Mouse (Mus musculus) gastrocnemius, adult 18-20 months (tissue): ENCODE measurements around the gene Dennd4b. TPM values are rescaled to one million over a fixed set of nuclear protein-coding genes. Genes with fewer than 3 reads are reported as not detected.
"Not testable (repeated sequence)": the region's sequence is repeated elsewhere in the genome, so short reads cannot be mapped to it uniquely, and the experiment has no call there.

Source experiments
- DNase-seq: peaks from one replicate; pipeline ENCODE4 v3.0.0; 2021; ENCODE audit warnings: low spot score
- long read RNA-seq, 2 experiments: library from polyadenylated mRNA; stranded (forward); transcript quantifications; one replicate each; pipeline ENCODE4 v2.0.0; 2021
- total RNA-seq, 2 experiments: library from RNA; stranded (reverse); gene quantifications; 2 replicates each; pipeline ENCODE4 v1.2.3; 2021

The Dennd4b gene
- total RNA-seq = 10 to 100 TPM; 81.1 to 81.6 TPM
- long read RNA-seq, experiment 1, full-length matches to known transcripts = 73 of 197 reads
- long read RNA-seq, experiment 1, partial matches to known transcripts = 95 of 197 reads
- long read RNA-seq, experiment 1, other reads (novel, unspliced or antisense) = 29 of 197 reads
- long read RNA-seq, experiment 2, full-length matches to known transcripts = 48 of 122 reads
- long read RNA-seq, experiment 2, partial matches to known transcripts = 61 of 122 reads
- long read RNA-seq, experiment 2, other reads (novel, unspliced or antisense) = 13 of 122 reads

GRCm38 (mm10) chr3:90265034-90265931 is at the start of gene Dennd4b:
Dennd4b (plus strand) TSS chr3:90265185.
- DNase-seq = peak; percentile 95

- DNase-seq = no peak
Measured at GRCm38 (mm10) chr3:90215825-90216380, 49.1 kb upstream of the Dennd4b start.

- DNase-seq = peak; percentile 52
Measured at GRCm38 (mm10) chr3:90220088-90220487, 44.9 kb upstream of the Dennd4b start.

GRCm38 (mm10) chr3:90220531-90220951 is 44.4 kb upstream of the Dennd4b start:
- DNase-seq = peak; percentile 86

GRCm38 (mm10) chr3:90221123-90221522 is 43.9 kb upstream of the Dennd4b start:
- no peak for DNase-seq

- no peak for DNase-seq
Measured at GRCm38 (mm10) chr3:90222455-90222854, 42.5 kb upstream of the Dennd4b start.

GRCm38 (mm10) chr3:90222941-90223340 is 42.0 kb upstream of the Dennd4b start:
- DNase-seq = peak; percentile 30

GRCm38 (mm10) chr3:90224331-90224730 is 40.7 kb upstream of the Dennd4b start:
- no peak for DNase-seq

- DNase-seq = no peak
Measured at GRCm38 (mm10) chr3:90231075-90231474, 33.9 kb upstream of the Dennd4b start.

- peak; percentile 92 for DNase-seq
Measured at GRCm38 (mm10) chr3:90231507-90232333, 33.3 kb upstream of the Dennd4b start, which contains the start of gene Jtb. Jtb (plus strand) TSS chr3:90231597.

GRCm38 (mm10) chr3:90241251-90241650 is 23.7 kb upstream of the Dennd4b start:
- no peak for DNase-seq

GRCm38 (mm10) chr3:90241669-90242358 is 23.2 kb upstream of the Dennd4b start:
- DNase-seq = no peak

- no peak for DNase-seq
Measured at GRCm38 (mm10) chr3:90242984-90243775, 21.8 kb upstream of the Dennd4b start, which contains the start of gene Creb3l4. Creb3l4 (minus strand) TSS chr3:90243512.

- DNase-seq = no peak
Measured at GRCm38 (mm10) chr3:90245406-90245805, 19.6 kb upstream of the Dennd4b start.

GRCm38 (mm10) chr3:90247630-90247959 is 17.4 kb upstream of the Dennd4b start:
- no peak for DNase-seq

- DNase-seq = peak; percentile 95
Measured at GRCm38 (mm10) chr3:90247960-90248745, 16.8 kb upstream of the Dennd4b start, which contains the start of gene Slc39a1. Slc39a1 (plus strand) TSS chr3:90248172.

- DNase-seq = peak; percentile 25
Measured at GRCm38 (mm10) chr3:90248746-90249100, 16.3 kb upstream of the Dennd4b start.

GRCm38 (mm10) chr3:90250791-90251190 is 14.2 kb upstream of the Dennd4b start:
- DNase-seq = no peak

- not testable (repeated sequence) for DNase-seq
Measured at GRCm38 (mm10) chr3:90251731-90252226, 13.2 kb upstream of the Dennd4b start.
